Mouse (Mus musculus) liver, postnatal 0 days (tissue): ENCODE results near the gene Atf7. TPM values are rescaled to one million over a fixed set of nuclear protein-coding genes. Genes with fewer than 3 reads are reported as not detected.

Source experiments
- ATAC-seq: fragments of 200-750 bp; cut with Nextera tagmentation; 2 replicates; pipeline ENCODE4 v1.8.0; 2017; ENCODE audit warnings: mild to moderate bottlenecking, moderate library complexity
- DNase-seq: peaks from one replicate; pipeline ENCODE4 v3.0.0-alpha.2; 2016
- H3K27ac ChIP-seq: fragments of 300-500 bp; sonication (generic); 2 replicates; pipeline ENCODE4 v1.5.1; 2014; ENCODE audit warnings: antibody characterized with exemption, moderate library complexity, mild to moderate bottlenecking, low read depth
- H3K27me3 ChIP-seq: fragments of 300-500 bp; sonication (generic); 2 replicates; pipeline ENCODE4 v1.6.1; 2014; ENCODE audit warnings: low read length, control low read depth, mixed read lengths; ENCODE audit not compliant: insufficient read depth
- H3K36me3 ChIP-seq: fragments of 300-500 bp; sonication (generic); replicated peaks from 2 replicates; pipeline ENCODE4 v1.6.1; 2014; ENCODE audit warnings: mild to moderate bottlenecking, control low read depth, low read length, moderate library complexity, mixed read lengths; ENCODE audit not compliant: insufficient read depth
- H3K4me1 ChIP-seq: fragments of 300-500 bp; sonication (generic); 2 replicates; pipeline ENCODE4 v1.6.1; 2014; ENCODE audit warnings: antibody characterized with exemption, mild to moderate bottlenecking, control low read depth; ENCODE audit not compliant: insufficient read depth
- H3K4me2 ChIP-seq: fragments of 300-500 bp; sonication (generic); 2 replicates; pipeline ENCODE4 v1.6.1; 2014; ENCODE audit warnings: low read depth, mild to moderate bottlenecking, low read length, moderate library complexity, mixed read lengths
- H3K4me3 ChIP-seq: fragments of 300-500 bp; sonication (generic); 2 replicates; pipeline ENCODE4 v1.5.1; 2014; ENCODE audit warnings: low read depth, low read length
- H3K9ac ChIP-seq: fragments of 300-500 bp; sonication (generic); replicated peaks from 2 replicates; pipeline ENCODE4 v1.6.1; 2014; ENCODE audit warnings: mild to moderate bottlenecking, moderate library complexity
- H3K9me3 ChIP-seq: fragments of 300-500 bp; sonication (generic); 2 replicates; pipeline ENCODE4 v1.6.1; 2016; ENCODE audit warnings: mild to moderate bottlenecking, control low read depth, low read length, mixed read lengths
- CTCF ChIP-seq: sonication (generic); IDR thresholded peaks from 2 replicates; pipeline ENCODE4 v1.5.1; 2016; ENCODE audit warnings: antibody characterized with exemption, low read depth
- EP300 ChIP-seq: IDR thresholded peaks from 2 replicates; pipeline ENCODE4 v1.6.1; 2016; ENCODE audit warnings: antibody characterized with exemption, low read depth, mild to moderate bottlenecking
- WGBS: fragments of 180-500 bp; shearing (Covaris S2); extraction: QIAGEN DNeasy Blood & Tissue Kit; methylation state at CpG from one replicate; pipeline ENCODE4 v1.1.7; 2014; ENCODE audit not compliant: insufficient replicate concordance; 5-methylcytosine and 5-hydroxymethylcytosine counted together
- polyA plus RNA-seq: library from polyadenylated mRNA; unstranded; fragments of >200 nt; fragmentation: Nextera tagmentation; extraction: Ambion mirVana; gene quantifications from 2 replicates; pipeline ENCODE4 v1.2.1, GENCODE M21; 2015

Atf7 gene
- polyA plus RNA-seq, 1 experiment from 2014 or later = 8.1 TPM

GRCm38 (mm10) chr15:102506464-102506830 is 118.8 kb downstream of the Atf7 start:
- Histone ChIP-seq H3K36me3 (peaks cover 29% of the 10 kb centered on the region), H3K4me3 (no peak overlapping the region), H3K9ac (no peak overlapping the region), H3K4me1 (peaks cover 10% of the 10 kb centered on the region), H3K9me3 (no peaks in the 10 kb centered on the region), H3K27me3 (no peaks in the 10 kb centered on the region), H3K27ac (no peak overlapping the region), H3K4me2 (no peak overlapping the region)
- 12% methylated on average over 2 of the region's 2 CpGs for WGBS
- ATAC-seq (no peak), DNase-seq (no peak)
- TF ChIP-seq EP300 (no peak), CTCF (no peak)

- no peak overlapping the region for H3K4me2 ChIP-seq
- H3K27me3 ChIP-seq = no peaks in the 10 kb centered on the region
- H3K4me1 ChIP-seq = peaks cover 10% of the 10 kb centered on the region
- TF ChIP-seq CTCF = no peak
- no peak for TF ChIP-seq EP300
- no peak overlapping the region for H3K27ac ChIP-seq
- no peaks in the 10 kb centered on the region for H3K9me3 ChIP-seq
- H3K9ac ChIP-seq = no peak overlapping the region
- 73% methylated on average over 9 of the region's 9 CpGs for WGBS
- H3K36me3 ChIP-seq = peaks cover 34% of the 10 kb centered on the region
- ATAC-seq = no peak
- DNase-seq = no peak
- H3K4me3 ChIP-seq = no peak overlapping the region
Observed at GRCm38 (mm10) chr15:102505770-102506463, 119.3 kb downstream of the Atf7 start.

GRCm38 (mm10) chr15:102505073-102505769 is 120.0 kb downstream of the Atf7 start:
- H3K9ac ChIP-seq = no peak overlapping the region
- H3K27ac ChIP-seq = no peak overlapping the region
- peaks cover 41% of the 10 kb centered on the region for H3K36me3 ChIP-seq
- H3K4me1 ChIP-seq = peaks cover 3% of the 10 kb centered on the region
- H3K9me3 ChIP-seq = no peaks in the 10 kb centered on the region
- no peaks in the 10 kb centered on the region for H3K27me3 ChIP-seq
- DNase-seq = no peak
- H3K4me3 ChIP-seq = no peak overlapping the region
- no peak for TF ChIP-seq EP300
- no peak for TF ChIP-seq CTCF
- no peak overlapping the region for H3K4me2 ChIP-seq
- WGBS = 77% methylated on average over 12 of the region's 12 CpGs
- ATAC-seq = no peak

GRCm38 (mm10) chr15:102503924-102504782 is 121.1 kb downstream of the Atf7 start:
- 85% methylated on average over 9 of the region's 9 CpGs for WGBS
- DNase-seq (no peak), ATAC-seq (no peak)
- Histone ChIP-seq H3K4me2 (no peak overlapping the region), H3K4me1 (no peaks in the 10 kb centered on the region; the same call in 1 of the 2 replicates), H3K4me3 (no peak overlapping the region), H3K36me3 (peaks cover 52% of the 10 kb centered on the region), H3K27me3 (no peaks in the 10 kb centered on the region), H3K9ac (no peak overlapping the region), H3K27ac (no peak overlapping the region), H3K9me3 (no peaks in the 10 kb centered on the region)
- no peak for TF ChIP-seq CTCF

GRCm38 (mm10) chr15:102503447-102503846 is 121.8 kb downstream of the Atf7 start, which contains the start of gene Gm10337:
Gene Gm10337, plus strand, starts transcription at chr15:102503722.
- DNase-seq (no peak), ATAC-seq (no peak)
- H3K4me1 ChIP-seq = no peaks in the 10 kb centered on the region; the same call in 1 of the 2 replicates
- no peaks in the 10 kb centered on the region for H3K9me3 ChIP-seq
- no peak within 1 kb of the TSS for H3K4me3 ChIP-seq
- no peak within 1 kb of the TSS for H3K9ac ChIP-seq
- no peaks in the 10 kb centered on the region for H3K27me3 ChIP-seq
- H3K4me2 ChIP-seq = no peak within 1 kb of the TSS
- H3K27ac ChIP-seq = no peak within 1 kb of the TSS
- H3K36me3 ChIP-seq = peaks cover 56% of the 10 kb centered on the region
- WGBS = 89% methylated on average over 1 of the region's 1 CpGs
- no peak for TF ChIP-seq EP300

- H3K9me3 ChIP-seq = no peaks in the 10 kb centered on the region
- H3K4me2 ChIP-seq = no peak overlapping the region
- DNase-seq = no peak
- WGBS = 70% methylated on average over 9 of the region's 9 CpGs
- ATAC-seq = no peak
- no peaks in the 10 kb centered on the region for H3K27me3 ChIP-seq
- TF ChIP-seq CTCF (no peak), EP300 (no peak)
- peaks cover 67% of the 10 kb centered on the region for H3K36me3 ChIP-seq
- H3K9ac ChIP-seq = no peak overlapping the region
- no peak overlapping the region for H3K4me3 ChIP-seq
- H3K27ac ChIP-seq = no peak overlapping the region
- no peaks in the 10 kb centered on the region; the same call in 1 of the 2 replicates for H3K4me1 ChIP-seq
Observed at GRCm38 (mm10) chr15:102502254-102502840, 122.9 kb downstream of the Atf7 start.
